Mouse (Mus musculus) liver, embryonic 13.5 days (tissue): ENCODE results near the gene Gm20696. TPM values are rescaled to one million over a fixed set of nuclear protein-coding genes. Genes with fewer than 3 reads are reported as not detected.

Experiments used
- ATAC-seq: fragments of 200-750 bp; cut with Nextera tagmentation; 2 replicates; pipeline ENCODE4 v1.8.0; 2017; ENCODE audit warnings: low read depth, mild to moderate bottlenecking, moderate number of reproducible peaks, moderate library complexity
- DNase-seq: peaks from one replicate; pipeline ENCODE4 v3.0.0; 2022
- H3K27ac ChIP-seq: fragments of 300-500 bp; sonication (generic); 2 replicates; pipeline ENCODE4 v1.5.1; 2015; ENCODE audit warnings: moderate library complexity, mild to moderate bottlenecking, inconsistent platforms
- H3K27me3 ChIP-seq: fragments of 300-500 bp; sonication (generic); 2 replicates; pipeline ENCODE4 v1.6.1; 2015; ENCODE audit warnings: mild to moderate bottlenecking, inconsistent platforms
- H3K36me3 ChIP-seq: fragments of 300-500 bp; sonication (generic); 2 replicates; pipeline ENCODE4 v1.6.1; 2015; ENCODE audit warnings: mild to moderate bottlenecking, inconsistent platforms
- H3K4me1 ChIP-seq: fragments of 300-500 bp; sonication (generic); replicated peaks from 2 replicates; pipeline ENCODE4 v1.6.1; 2015; ENCODE audit warnings: inconsistent platforms
- H3K4me2 ChIP-seq: fragments of 300-500 bp; sonication (generic); 2 replicates; pipeline ENCODE4 v1.6.1; 2015; ENCODE audit warnings: inconsistent platforms, mild to moderate bottlenecking, moderate library complexity
- H3K4me3 ChIP-seq: fragments of 300-500 bp; sonication (generic); replicated peaks from 2 replicates; pipeline ENCODE4 v1.5.1; 2015; ENCODE audit warnings: mild to moderate bottlenecking, inconsistent platforms
- H3K9ac ChIP-seq: fragments of 300-500 bp; sonication (generic); 2 replicates; pipeline ENCODE4 v1.6.1; 2015; ENCODE audit warnings: mild to moderate bottlenecking, inconsistent platforms
- H3K9me3 ChIP-seq: fragments of 300-500 bp; sonication (generic); replicated peaks from 2 replicates; pipeline ENCODE4 v1.6.1; 2016; ENCODE audit warnings: inconsistent platforms
- WGBS: fragments of 180-500 bp; shearing (Covaris S2); methylation state at CpG from one replicate; pipeline ENCODE4 v1.1.7; 2015; ENCODE audit not compliant: insufficient replicate concordance; 5-methylcytosine and 5-hydroxymethylcytosine counted together
- polyA plus RNA-seq: library from polyadenylated mRNA; unstranded; fragments of >200 nt; fragmentation: Nextera tagmentation; extraction: Ambion mirVana; gene quantifications from 2 replicates; pipeline ENCODE4 v1.2.1, GENCODE M21; 2015

Gm20696 gene
- polyA plus RNA-seq, 1 experiment from 2014 or later = 0.58 TPM

DNA sequence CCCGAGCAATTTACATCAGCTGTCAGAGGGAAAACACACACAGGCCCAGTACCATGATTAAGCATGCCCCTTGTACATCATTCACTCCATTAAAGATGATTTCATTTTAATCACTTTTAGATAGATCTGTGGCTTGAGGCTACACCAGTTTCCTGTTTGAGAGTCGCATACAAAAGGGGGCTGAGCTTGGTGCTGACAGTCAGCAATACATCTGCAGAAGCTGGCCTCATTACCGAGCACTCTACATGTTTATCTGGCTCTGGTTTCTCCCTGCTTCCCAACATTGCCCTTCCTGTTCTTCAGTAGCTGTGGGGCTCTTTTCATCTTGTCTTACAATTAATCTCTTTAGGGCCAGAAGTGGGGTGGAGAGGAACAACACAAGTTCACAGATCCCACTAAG lies 6.2 kb downstream of the Gm20696 start:
- WGBS = 30% methylated on average over 3 of the region's 3 CpGs
- no peaks in the 10 kb centered on the region for H3K36me3 ChIP-seq
- H3K27me3 ChIP-seq = peaks cover 15% of the 10 kb centered on the region
- H3K9ac ChIP-seq = no peak overlapping the region
- H3K4me1 ChIP-seq = no peaks in the 10 kb centered on the region
- H3K9me3 ChIP-seq = no peaks in the 10 kb centered on the region
- ATAC-seq = no peak
- no peak overlapping the region for H3K4me3 ChIP-seq
- H3K27ac ChIP-seq = no peak overlapping the region
- no peak for DNase-seq
- H3K4me2 ChIP-seq = no peak overlapping the region

GRCm38 (mm10) chr6:99658586-99658985 lies 8.0 kb downstream of the Gm20696 start:
- no peak for ATAC-seq
- H3K4me1 ChIP-seq = no peaks in the 10 kb centered on the region
- no peaks in the 10 kb centered on the region for H3K27me3 ChIP-seq
- H3K4me2 ChIP-seq = no peak overlapping the region
- no peak overlapping the region for H3K27ac ChIP-seq
- no peak overlapping the region for H3K4me3 ChIP-seq
- WGBS = 60% methylated on average over 10 of the region's 10 CpGs
- H3K9ac ChIP-seq = no peak overlapping the region
- H3K36me3 ChIP-seq = no peaks in the 10 kb centered on the region
- no peak for DNase-seq
- H3K9me3 ChIP-seq = no peaks in the 10 kb centered on the region

DNA sequence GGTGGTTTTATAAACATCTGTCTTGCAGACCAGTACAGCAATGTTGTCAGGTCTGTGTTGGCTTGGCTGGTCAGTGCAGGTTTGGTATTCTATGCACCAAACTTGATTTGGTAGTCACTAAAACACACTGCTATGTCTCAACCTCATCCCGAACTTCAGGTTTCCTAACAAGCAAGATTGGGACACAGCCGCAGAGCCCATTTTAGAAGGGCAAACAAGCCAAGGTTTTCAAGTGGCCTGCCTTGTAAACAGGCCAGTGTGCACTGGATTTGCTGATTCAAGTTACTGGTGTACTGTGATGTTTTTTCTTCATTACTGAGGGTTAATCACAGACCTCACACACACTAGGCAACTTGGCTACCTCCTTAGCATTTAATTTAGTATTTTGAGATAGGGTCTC lies 10.5 kb downstream of the Gm20696 start:
- no peak for DNase-seq

DNA sequence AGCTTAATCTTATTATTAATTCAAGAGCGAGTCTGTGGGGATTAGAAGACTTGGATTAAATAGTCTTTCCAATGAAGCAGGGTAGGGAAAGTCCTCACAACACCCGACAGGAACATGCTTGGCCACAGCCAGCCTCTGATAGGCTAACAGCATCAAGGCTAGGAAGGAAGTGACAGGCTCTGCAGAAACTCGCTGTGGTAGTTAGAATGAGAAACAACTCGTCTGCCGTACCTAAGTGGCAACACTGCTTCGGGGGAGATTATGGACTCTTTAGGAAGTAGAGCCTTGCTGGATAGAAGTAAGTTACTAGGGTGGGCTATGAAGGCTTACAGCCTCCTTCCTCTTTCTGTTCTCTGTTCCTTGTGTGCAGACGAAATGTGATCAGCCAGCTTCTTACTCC lies 11.1 kb downstream of the Gm20696 start:
- no peak for DNase-seq
- no peak overlapping the region for H3K27ac ChIP-seq
- no peaks in the 10 kb centered on the region for H3K4me1 ChIP-seq
- 12% methylated on average over 7 of the region's 7 CpGs for WGBS
- no peaks in the 10 kb centered on the region for H3K36me3 ChIP-seq
- ATAC-seq = no peak
- 0 out of 2 replicates have a peak overlapping the region, but pooled peaks have one; percentile 23 for H3K4me2 ChIP-seq
- H3K27me3 ChIP-seq = no peaks in the 10 kb centered on the region
- H3K4me3 ChIP-seq = no peak overlapping the region; the same call in 1 of the 2 replicates
- no peaks in the 10 kb centered on the region for H3K9me3 ChIP-seq
- no peak overlapping the region for H3K9ac ChIP-seq

More for the DNA sequence above, 10.5 kb downstream of the Gm20696 start:
- Histone ChIP-seq H3K36me3 (no peaks in the 10 kb centered on the region), H3K9me3 (no peaks in the 10 kb centered on the region), H3K9ac (no peak overlapping the region), H3K4me1 (no peaks in the 10 kb centered on the region), H3K4me2 (0 out of 2 replicates have a peak overlapping the region, but pooled peaks have one; percentile 23), H3K4me3 (no peak overlapping the region), H3K27ac (no peak overlapping the region), H3K27me3 (no peaks in the 10 kb centered on the region)
- 65% methylated on average over 2 of the region's 2 CpGs for WGBS
- no peak for ATAC-seq

DNA sequence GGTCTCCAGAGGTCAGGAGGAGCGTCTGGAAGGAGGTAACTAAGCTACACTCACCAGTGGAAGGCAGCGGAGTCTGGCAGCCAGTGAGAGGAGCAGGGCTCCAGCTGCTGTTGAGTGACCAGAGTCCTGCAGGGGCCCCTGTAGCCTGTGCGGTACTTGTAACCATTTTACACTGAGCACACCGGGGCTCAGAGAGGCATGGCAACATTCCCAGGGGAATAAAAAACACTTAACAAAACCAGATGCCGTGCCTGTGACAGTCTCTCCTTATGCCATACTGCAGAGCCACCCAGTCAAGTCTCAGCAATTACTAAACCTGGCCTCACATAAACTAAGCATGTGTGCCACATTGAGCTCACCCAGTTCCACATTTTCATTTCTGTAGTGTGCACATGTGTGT lies 12.3 kb downstream of the Gm20696 start:
- 69% methylated on average over 5 of the region's 5 CpGs for WGBS
- Histone ChIP-seq H3K4me1 (no peaks in the 10 kb centered on the region), H3K9me3 (no peaks in the 10 kb centered on the region), H3K36me3 (no peaks in the 10 kb centered on the region), H3K27me3 (no peaks in the 10 kb centered on the region), H3K4me3 (no peak overlapping the region), H3K27ac (no peak overlapping the region), H3K4me2 (no peak overlapping the region), H3K9ac (no peak overlapping the region)
- no peak for ATAC-seq
- DNase-seq = no peak

- Histone ChIP-seq H3K9me3 (no peaks in the 10 kb centered on the region), H3K27ac (no peak overlapping the region), H3K36me3 (no peaks in the 10 kb centered on the region), H3K9ac (no peak overlapping the region), H3K4me1 (no peaks in the 10 kb centered on the region), H3K27me3 (no peaks in the 10 kb centered on the region), H3K4me3 (no peak overlapping the region), H3K4me2 (no peak overlapping the region)
- WGBS = 67% methylated on average over 2 of the region's 2 CpGs
- ATAC-seq (no peak), DNase-seq (no peak)
These were observed 14.3 kb downstream of the Gm20696 start for GRCm38 (mm10) chr6:99652341-99652740.

GRCm38 (mm10) chr6:99649307-99649706 lies 17.3 kb downstream of the Gm20696 start:
- 39% methylated on average over 2 of the region's 2 CpGs for WGBS

GRCm38 (mm10) chr6:99646344-99646743 lies 20.3 kb downstream of the Gm20696 start:
- no peak for DNase-seq
- no peaks in the 10 kb centered on the region for H3K27me3 ChIP-seq
- H3K4me3 ChIP-seq = no peak overlapping the region
- no peak overlapping the region for H3K27ac ChIP-seq
- peaks cover 8% of the 10 kb centered on the region; the same call in 1 of the 2 replicates for H3K4me1 ChIP-seq
- H3K9ac ChIP-seq = no peak overlapping the region
- H3K4me2 ChIP-seq = no peak overlapping the region
- WGBS = 59% methylated on average over 10 of the region's 10 CpGs
- H3K9me3 ChIP-seq = no peaks in the 10 kb centered on the region
- ATAC-seq = no peak
- no peaks in the 10 kb centered on the region for H3K36me3 ChIP-seq

More at GRCm38 (mm10) chr6:99649307-99649706, 17.3 kb downstream of the Gm20696 start:
- no peaks in the 10 kb centered on the region for H3K27me3 ChIP-seq
- H3K4me1 ChIP-seq = peaks cover 8% of the 10 kb centered on the region; the same call in 1 of the 2 replicates
- ATAC-seq (no peak), DNase-seq (no peak)
- H3K27ac ChIP-seq = no peak overlapping the region
- no peak overlapping the region for H3K4me3 ChIP-seq
- H3K9me3 ChIP-seq = no peaks in the 10 kb centered on the region
- no peaks in the 10 kb centered on the region for H3K36me3 ChIP-seq
- no peak overlapping the region for H3K4me2 ChIP-seq
- H3K9ac ChIP-seq = no peak overlapping the region

DNA sequence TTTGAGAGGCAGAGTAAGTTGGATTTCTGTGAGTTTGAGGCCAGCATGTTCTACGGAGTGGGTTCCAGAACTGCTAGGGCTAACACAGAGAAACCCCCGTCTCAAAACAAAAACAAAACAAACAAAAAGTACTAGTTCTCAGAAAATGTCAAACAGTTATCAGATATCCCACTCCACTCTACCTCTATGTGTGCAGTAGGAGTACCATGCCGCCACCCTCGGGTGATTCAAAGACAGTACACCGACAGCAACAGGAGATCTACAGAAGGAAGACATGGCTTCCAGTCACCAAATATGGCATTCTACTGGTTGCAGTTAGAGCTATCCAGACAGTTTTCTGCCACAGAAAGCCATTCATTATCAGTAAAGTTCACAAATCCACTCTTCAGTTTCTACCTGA lies 21.7 kb downstream of the Gm20696 start:
- Histone ChIP-seq H3K9me3 (no peaks in the 10 kb centered on the region), H3K9ac (no peak overlapping the region), H3K36me3 (no peaks in the 10 kb centered on the region), H3K4me3 (no peak overlapping the region), H3K4me1 (peaks cover 8% of the 10 kb centered on the region; the same call in 1 of the 2 replicates), H3K4me2 (no peak overlapping the region), H3K27me3 (no peaks in the 10 kb centered on the region), H3K27ac (no peak overlapping the region)
- ATAC-seq (no peak), DNase-seq (no peak)
- 55% methylated on average over 5 of the region's 5 CpGs for WGBS

DNA sequence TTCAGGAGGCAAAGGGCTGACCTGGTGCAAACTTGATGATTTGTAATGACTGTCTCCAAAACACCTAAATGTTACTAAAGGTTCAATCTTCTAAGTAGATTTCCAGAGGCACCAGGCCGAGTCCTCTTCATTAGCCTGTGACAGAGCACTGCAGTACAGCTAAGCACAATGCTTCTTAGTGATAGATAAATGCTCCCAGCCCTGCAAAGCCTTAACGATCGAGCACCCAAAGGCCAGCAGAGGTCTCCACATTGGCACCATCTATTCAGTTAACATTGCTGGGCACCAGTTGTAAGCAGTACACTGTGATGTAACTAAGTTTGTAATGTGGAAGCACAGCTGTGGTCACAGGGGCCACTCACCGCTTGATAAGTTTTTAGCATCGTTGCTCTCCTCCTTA lies 22.2 kb downstream of the Gm20696 start:
- no peak overlapping the region for H3K9ac ChIP-seq
- no peaks in the 10 kb centered on the region for H3K27me3 ChIP-seq
- 66% methylated on average over 5 of the region's 5 CpGs for WGBS
- H3K4me1 ChIP-seq = peaks cover 8% of the 10 kb centered on the region; the same call in 1 of the 2 replicates
- no peak overlapping the region for H3K27ac ChIP-seq
- no peaks in the 10 kb centered on the region for H3K9me3 ChIP-seq
- no peak for ATAC-seq
- no peak for DNase-seq
- H3K4me3 ChIP-seq = no peak overlapping the region
- H3K36me3 ChIP-seq = no peaks in the 10 kb centered on the region
- H3K4me2 ChIP-seq = no peak overlapping the region

DNA sequence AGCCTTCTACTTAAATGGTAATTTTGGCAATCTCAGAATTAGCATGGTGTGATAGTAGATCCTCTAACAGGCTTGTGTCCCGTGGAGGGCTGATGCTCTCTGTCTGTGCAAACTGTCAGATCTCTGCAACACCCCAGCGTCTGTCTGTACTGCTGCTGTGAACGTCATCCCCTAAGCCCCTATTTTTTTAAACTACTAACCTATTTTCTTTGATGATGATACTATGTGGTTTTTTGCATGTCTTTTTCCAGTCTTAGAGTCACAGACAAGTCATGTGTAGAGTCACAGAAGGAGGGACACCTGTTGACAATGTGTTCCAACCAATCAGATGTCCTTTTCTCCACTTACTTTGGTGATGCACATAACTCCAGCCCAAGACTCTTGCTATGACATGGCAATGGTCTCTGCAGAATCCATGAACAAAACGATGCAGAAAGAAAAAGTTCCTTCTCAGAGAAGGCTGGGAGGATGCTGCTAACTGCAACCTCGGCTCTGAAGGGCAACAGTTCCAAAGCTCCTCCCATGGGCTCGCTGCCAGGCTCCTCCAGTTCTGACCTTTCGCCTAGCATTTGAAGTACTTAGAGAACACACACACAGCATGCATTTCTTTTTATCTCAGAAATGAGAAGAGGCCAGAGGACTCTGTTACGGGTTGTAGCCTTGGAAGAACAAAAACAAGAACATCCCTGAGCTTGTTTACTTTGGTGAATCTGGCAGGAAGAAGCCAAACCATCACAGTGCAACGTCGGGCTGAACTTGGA lies 23.0 kb downstream of the Gm20696 start:
- no peak overlapping the region for H3K4me2 ChIP-seq
- 53% methylated on average over 10 of the region's 10 CpGs for WGBS

DNA sequence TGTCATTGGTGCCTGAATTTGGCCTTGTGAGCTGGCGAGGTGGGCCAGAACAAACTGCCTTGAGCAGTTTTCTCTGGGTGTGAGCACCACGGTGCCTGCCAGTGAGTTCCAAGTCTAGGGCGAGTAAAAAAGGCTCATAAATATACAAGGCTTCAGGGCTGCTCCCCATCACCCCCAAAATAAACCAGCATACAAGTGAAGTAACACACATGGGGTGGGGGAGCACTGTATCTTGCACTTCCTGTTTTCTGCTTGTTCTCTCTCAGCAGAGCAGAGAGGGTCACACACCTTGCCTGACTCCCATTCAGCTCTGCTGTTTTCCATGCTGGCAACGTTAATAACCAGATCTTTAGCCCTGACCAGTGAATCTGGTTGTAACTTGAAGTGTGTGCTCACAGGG lies 29.1 kb downstream of the Gm20696 start:
- H3K4me3 ChIP-seq = no peak overlapping the region
- no peaks in the 10 kb centered on the region for H3K27me3 ChIP-seq
- DNase-seq (no peak), ATAC-seq (no peak)
- H3K4me2 ChIP-seq = no peak overlapping the region
- H3K9me3 ChIP-seq = no peaks in the 10 kb centered on the region
- peaks cover 4% of the 10 kb centered on the region; the same call in 1 of the 2 replicates for H3K4me1 ChIP-seq
- no peaks in the 10 kb centered on the region for H3K36me3 ChIP-seq
- WGBS = 49% methylated on average over 4 of the region's 4 CpGs
- no peak overlapping the region for H3K9ac ChIP-seq
- no peak overlapping the region for H3K27ac ChIP-seq

More for the DNA sequence above, 23.0 kb downstream of the Gm20696 start:
- Histone ChIP-seq H3K27ac (no peak overlapping the region), H3K4me3 (no peak overlapping the region), H3K4me1 (peaks cover 8% of the 10 kb centered on the region; the same call in 1 of the 2 replicates), H3K36me3 (no peaks in the 10 kb centered on the region), H3K27me3 (no peaks in the 10 kb centered on the region), H3K9me3 (no peaks in the 10 kb centered on the region), H3K9ac (no peak overlapping the region)
- DNase-seq (no peak), ATAC-seq (no peak)
